Mouse (Mus musculus) liver, embryonic 12.5 days (tissue): Measurements from ENCODE around the gene Ttn. TPM values are rescaled to one million over a fixed set of nuclear protein-coding genes. Genes with fewer than 3 reads are reported as not detected.

ENCODE experiments used
- ATAC-seq: fragments of 200-750 bp; cut with Nextera tagmentation; 2 replicates; pipeline ENCODE4 v1.8.0; 2017; ENCODE audit warnings: moderate number of reproducible peaks, mild to moderate bottlenecking, moderate library complexity
- H3K27ac ChIP-seq: fragments of 300-500 bp; sonication (generic); 2 replicates; pipeline ENCODE4 v1.5.1; 2016; ENCODE audit warnings: mild to moderate bottlenecking
- H3K27me3 ChIP-seq: fragments of 300-500 bp; sonication (generic); replicated peaks from 2 replicates; pipeline ENCODE4 v1.6.1; 2016; ENCODE audit warnings: mild to moderate bottlenecking, moderate library complexity
- H3K36me3 ChIP-seq: fragments of 300-500 bp; sonication (generic); 2 replicates; pipeline ENCODE4 v1.6.1; 2016; ENCODE audit warnings: mild to moderate bottlenecking, moderate library complexity
- H3K4me1 ChIP-seq: fragments of 300-500 bp; sonication (generic); 2 replicates; pipeline ENCODE4 v1.6.1; 2016
- H3K4me2 ChIP-seq: fragments of 300-500 bp; sonication (generic); 2 replicates; pipeline ENCODE4 v1.6.1; 2016; ENCODE audit warnings: mild to moderate bottlenecking, moderate library complexity
- H3K4me3 ChIP-seq: fragments of 300-500 bp; sonication (generic); 2 replicates; pipeline ENCODE4 v1.5.1; 2016; ENCODE audit warnings: mild to moderate bottlenecking, moderate library complexity
- H3K9ac ChIP-seq: fragments of 300-500 bp; sonication (generic); 2 replicates; pipeline ENCODE4 v1.6.1; 2016; ENCODE audit warnings: mild to moderate bottlenecking, moderate library complexity
- H3K9me3 ChIP-seq: fragments of 300-500 bp; sonication (generic); replicated peaks from 2 replicates; pipeline ENCODE4 v1.6.1; 2016; ENCODE audit warnings: mild to moderate bottlenecking, moderate library complexity
- WGBS: fragments of 180-500 bp; shearing (Covaris S2); methylation state at CpG from one replicate; pipeline ENCODE4 v1.1.7; 2016; ENCODE audit not compliant: insufficient replicate concordance; 5-methylcytosine and 5-hydroxymethylcytosine counted together
- polyA plus RNA-seq: library from polyadenylated mRNA; unstranded; fragments of >200 nt; fragmentation: Nextera tagmentation; extraction: Ambion mirVana; gene quantifications from 2 replicates; pipeline ENCODE4 v1.2.1, GENCODE M21; 2016

The Ttn gene
- polyA plus RNA-seq, 1 experiment from 2014 or later: 0.52 TPM

- Histone ChIP-seq H3K4me2 (no peak overlapping the region), H3K9me3 (0 out of 2 replicates have a peak, but pooled peaks cover 3% of the 10 kb centered on the region), H3K36me3 (no peaks in the 10 kb centered on the region), H3K9ac (no peak overlapping the region), H3K27me3 (no peaks in the 10 kb centered on the region), H3K4me1 (no peaks in the 10 kb centered on the region), H3K4me3 (no peak overlapping the region), H3K27ac (no peak overlapping the region)
- 74% methylated on average over 8 of the region's 8 CpGs for WGBS
- ATAC-seq: no peak
These were observed 85.4 kb downstream of the Ttn start for GRCm38 (mm10) chr2:76896990-76897389.

- no peak for ATAC-seq
- Histone ChIP-seq H3K27me3 (no peaks in the 10 kb centered on the region), H3K4me2 (no peak overlapping the region), H3K36me3 (no peaks in the 10 kb centered on the region), H3K9ac (no peak overlapping the region), H3K9me3 (0 out of 2 replicates have a peak, but pooled peaks cover 3% of the 10 kb centered on the region), H3K4me1 (no peaks in the 10 kb centered on the region), H3K4me3 (no peak overlapping the region), H3K27ac (no peak overlapping the region)
- WGBS: 74% methylated on average over 4 of the region's 4 CpGs
These were observed 87.0 kb downstream of the Ttn start for GRCm38 (mm10) chr2:76895327-76895726.

- Histone ChIP-seq H3K9ac (no peak overlapping the region), H3K27me3 (no peaks in the 10 kb centered on the region), H3K36me3 (no peaks in the 10 kb centered on the region), H3K4me2 (no peak overlapping the region), H3K27ac (no peak overlapping the region), H3K4me1 (no peaks in the 10 kb centered on the region), H3K4me3 (no peak overlapping the region), H3K9me3 (no peaks in the 10 kb centered on the region)
- 67% methylated on average over 7 of the region's 7 CpGs for WGBS
- no peak for ATAC-seq
These were observed 93.6 kb downstream of the Ttn start for GRCm38 (mm10) chr2:76888721-76889120.

GRCm38 (mm10) chr2:76885855-76886254 lies 96.5 kb downstream of the Ttn start:
- 75% methylated on average over 13 of the region's 13 CpGs for WGBS
- Histone ChIP-seq H3K4me1 (no peaks in the 10 kb centered on the region), H3K4me3 (no peak overlapping the region), H3K27ac (no peak overlapping the region), H3K27me3 (no peaks in the 10 kb centered on the region), H3K9me3 (no peaks in the 10 kb centered on the region), H3K36me3 (no peaks in the 10 kb centered on the region), H3K9ac (no peak overlapping the region), H3K4me2 (no peak overlapping the region)
- ATAC-seq: no peak

GRCm38 (mm10) chr2:76881406-76881805 lies 100.9 kb downstream of the Ttn start:
- Histone ChIP-seq H3K27me3 (no peaks in the 10 kb centered on the region), H3K36me3 (no peaks in the 10 kb centered on the region), H3K27ac (no peak overlapping the region), H3K4me1 (no peaks in the 10 kb centered on the region), H3K9me3 (0 out of 2 replicates have a peak, but pooled peaks cover 3% of the 10 kb centered on the region), H3K4me2 (no peak overlapping the region), H3K9ac (no peak overlapping the region), H3K4me3 (no peak overlapping the region)
- WGBS: 82% methylated on average over 12 of the region's 12 CpGs
- no peak for ATAC-seq

GRCm38 (mm10) chr2:76875587-76875986 lies 106.8 kb downstream of the Ttn start:
- 74% methylated on average over 12 of the region's 12 CpGs for WGBS
- Histone ChIP-seq H3K27ac (no peak overlapping the region), H3K4me1 (no peaks in the 10 kb centered on the region)

GRCm38 (mm10) chr2:76866928-76867327 lies 115.4 kb downstream of the Ttn start:
- WGBS: 12% methylated on average over 4 of the region's 4 CpGs
- ATAC-seq: no peak
- H3K9ac ChIP-seq: no peak overlapping the region

More at GRCm38 (mm10) chr2:76875587-76875986, 106.8 kb downstream of the Ttn start:
- 0 out of 2 replicates have a peak, but pooled peaks cover 3% of the 10 kb centered on the region for H3K9me3 ChIP-seq
- no peaks in the 10 kb centered on the region for H3K36me3 ChIP-seq
- no peak overlapping the region for H3K9ac ChIP-seq
- no peaks in the 10 kb centered on the region for H3K27me3 ChIP-seq
- ATAC-seq: no peak
- H3K4me3 ChIP-seq: no peak overlapping the region
- no peak overlapping the region for H3K4me2 ChIP-seq

GRCm38 (mm10) chr2:76865497-76865896 lies 116.8 kb downstream of the Ttn start:
- H3K9me3 ChIP-seq: no peaks in the 10 kb centered on the region
- ATAC-seq: no peak
- no peak overlapping the region for H3K27ac ChIP-seq
- H3K27me3 ChIP-seq: no peaks in the 10 kb centered on the region
- 65% methylated on average over 2 of the region's 2 CpGs for WGBS
- no peak overlapping the region for H3K4me2 ChIP-seq
- no peak overlapping the region for H3K4me3 ChIP-seq
- no peaks in the 10 kb centered on the region for H3K36me3 ChIP-seq
- no peak overlapping the region for H3K9ac ChIP-seq
- H3K4me1 ChIP-seq: no peaks in the 10 kb centered on the region

More at GRCm38 (mm10) chr2:76866928-76867327, 115.4 kb downstream of the Ttn start:
- no peaks in the 10 kb centered on the region for H3K4me1 ChIP-seq
- H3K36me3 ChIP-seq: no peaks in the 10 kb centered on the region
- H3K9me3 ChIP-seq: no peaks in the 10 kb centered on the region
- no peak overlapping the region for H3K4me3 ChIP-seq
- H3K27me3 ChIP-seq: no peaks in the 10 kb centered on the region
- no peak overlapping the region for H3K27ac ChIP-seq
- no peak overlapping the region for H3K4me2 ChIP-seq

GRCm38 (mm10) chr2:76861327-76861726 lies 121.0 kb downstream of the Ttn start:
- H3K4me3 ChIP-seq: no peak overlapping the region
- H3K27me3 ChIP-seq: no peaks in the 10 kb centered on the region
- no peak for ATAC-seq
- no peaks in the 10 kb centered on the region for H3K4me1 ChIP-seq
- no peak overlapping the region for H3K9ac ChIP-seq
- H3K4me2 ChIP-seq: no peak overlapping the region
- H3K27ac ChIP-seq: no peak overlapping the region
- H3K9me3 ChIP-seq: no peaks in the 10 kb centered on the region
- no peaks in the 10 kb centered on the region for H3K36me3 ChIP-seq

- Histone ChIP-seq H3K9ac (no peak overlapping the region), H3K4me1 (no peaks in the 10 kb centered on the region), H3K36me3 (no peaks in the 10 kb centered on the region), H3K27me3 (no peaks in the 10 kb centered on the region), H3K4me3 (no peak overlapping the region), H3K27ac (no peak overlapping the region), H3K9me3 (no peaks in the 10 kb centered on the region), H3K4me2 (no peak overlapping the region)
- WGBS: 76% methylated on average over 4 of the region's 4 CpGs
- ATAC-seq: no peak
These were observed 132.3 kb downstream of the Ttn start for GRCm38 (mm10) chr2:76850066-76850465.

GRCm38 (mm10) chr2:76843162-76843561 lies 139.2 kb downstream of the Ttn start:
- Histone ChIP-seq H3K36me3 (no peaks in the 10 kb centered on the region), H3K27ac (no peak overlapping the region), H3K4me2 (no peak overlapping the region), H3K9me3 (no peaks in the 10 kb centered on the region), H3K4me1 (no peaks in the 10 kb centered on the region), H3K4me3 (no peak overlapping the region), H3K9ac (no peak overlapping the region), H3K27me3 (no peaks in the 10 kb centered on the region)
- 52% methylated on average over 1 of the region's 1 CpGs for whole genome bisulfite sequencing
- ATAC-seq: no peak

- no peak overlapping the region for H3K4me3 ChIP-seq
- H3K9ac ChIP-seq: no peak overlapping the region
- H3K27me3 ChIP-seq: no peaks in the 10 kb centered on the region
- H3K4me2 ChIP-seq: no peak overlapping the region
- no peak for ATAC-seq
- H3K9me3 ChIP-seq: no peaks in the 10 kb centered on the region
- H3K36me3 ChIP-seq: no peaks in the 10 kb centered on the region
- H3K4me1 ChIP-seq: no peaks in the 10 kb centered on the region
- no peak overlapping the region for H3K27ac ChIP-seq
These were observed 161.9 kb downstream of the Ttn start for GRCm38 (mm10) chr2:76820472-76820871.

GRCm38 (mm10) chr2:76817796-76818195 lies 164.6 kb downstream of the Ttn start:
- no peak for ATAC-seq
- no peak overlapping the region for H3K9ac ChIP-seq
- 44% methylated on average over 2 of the region's 2 CpGs for WGBS
- no peak overlapping the region for H3K4me3 ChIP-seq
- H3K9me3 ChIP-seq: no peaks in the 10 kb centered on the region
- H3K36me3 ChIP-seq: no peaks in the 10 kb centered on the region
- no peak overlapping the region for H3K4me2 ChIP-seq
- no peak overlapping the region for H3K27ac ChIP-seq
- no peaks in the 10 kb centered on the region for H3K4me1 ChIP-seq
- H3K27me3 ChIP-seq: no peaks in the 10 kb centered on the region
